Mouse (Mus musculus) heart, postnatal 10 days (tissue): Measurements from ENCODE around the gene Pex16. TPM values are rescaled to one million over a fixed set of nuclear protein-coding genes. Genes with fewer than 3 reads are reported as not detected.

Experiments
- DNase-seq, 2 experiments: peaks; one replicate each; pipeline ENCODE4 v3.0.0; 2021
- intact Hi-C: fragments of 180-260 bp; cut with DNase I; formaldehyde crosslinking; loops from one replicate; pipeline ENCODE4 v1.15.1; 2025
- total RNA-seq, 2 experiments: library from RNA; stranded (reverse); gene quantifications; 2 replicates each; pipeline ENCODE4 v1.2.3; 2021

The Pex16 gene
- total RNA-seq = 10 to 100 TPM; 23.0 to 29.8 TPM

- peak; percentile 39 to 53 for DNase-seq
- intact Hi-C loops = loop anchor here (2.0 kb wide), 1 partner anchor 62 kb away; no protein-coding TSS in a partner anchor
Observed at GRCm38 (mm10) chr2:92374514-92374913, at the start of gene Pex16, which contains the start of gene Large2. Gene Pex16, plus strand, starts transcription at chr2:92374676. Gene Large2, minus strand, starts transcription at chr2:92374869.

GRCm38 (mm10) chr2:92325676-92326075 is 48.8 kb upstream of the Pex16 start:
- DNase-seq = no peak
- intact Hi-C loops = no loop called here

- no peak for DNase-seq
- intact Hi-C loops = no loop called here
Observed at GRCm38 (mm10) chr2:92326221-92326620, 48.3 kb upstream of the Pex16 start.

- intact Hi-C loops = no loop called here
- no peak for DNase-seq
Observed at GRCm38 (mm10) chr2:92327601-92328000, 46.9 kb upstream of the Pex16 start.

- intact Hi-C loops = no loop called here
Observed at GRCm38 (mm10) chr2:92328206-92328605, 46.3 kb upstream of the Pex16 start.

GRCm38 (mm10) chr2:92330840-92331239 is 43.6 kb upstream of the Pex16 start:
- intact Hi-C loops = loop anchor here (2.0 to 10.0 kb wide), 3 partner anchors 34 to 344 kb away; no protein-coding TSS in a partner anchor
- DNase-seq = peak; percentile 49 to 63

More at GRCm38 (mm10) chr2:92328206-92328605, 46.3 kb upstream of the Pex16 start:
- no peak for DNase-seq

- intact Hi-C loops = loop anchor here (2.0 to 10.0 kb wide), 3 partner anchors 35 to 344 kb away; no protein-coding TSS in a partner anchor
- no peak for DNase-seq
Observed at GRCm38 (mm10) chr2:92331410-92331809, 43.1 kb upstream of the Pex16 start.

- intact Hi-C loops = loop anchor here (2.0 to 10.0 kb wide), 3 partner anchors 35 to 345 kb away; no protein-coding TSS in a partner anchor
Observed at GRCm38 (mm10) chr2:92331871-92332270, 42.6 kb upstream of the Pex16 start.

GRCm38 (mm10) chr2:92342418-92342817 is 32.1 kb upstream of the Pex16 start:
- intact Hi-C loops = no loop called here
- DNase-seq = no peak

More at GRCm38 (mm10) chr2:92331871-92332270, 42.6 kb upstream of the Pex16 start:
- no peak for DNase-seq

- intact Hi-C loops = no loop called here
- DNase-seq = no peak
Observed at GRCm38 (mm10) chr2:92347191-92347590, 27.3 kb upstream of the Pex16 start.

GRCm38 (mm10) chr2:92349589-92350425 is 24.7 kb upstream of the Pex16 start:
- intact Hi-C loops = no loop called here
- no peak for DNase-seq

GRCm38 (mm10) chr2:92350686-92351085 is 23.8 kb upstream of the Pex16 start:
- DNase-seq = no peak
- intact Hi-C loops = no loop called here

GRCm38 (mm10) chr2:92353402-92353801 is 21.1 kb upstream of the Pex16 start:
- DNase-seq = no peak
- intact Hi-C loops = no loop called here

GRCm38 (mm10) chr2:92354224-92354623 is 20.3 kb upstream of the Pex16 start:
- peak in 1 of 2 experiments; percentile 25 for DNase-seq

GRCm38 (mm10) chr2:92359301-92359700 is 15.2 kb upstream of the Pex16 start:
- peak; percentile 14 to 32 for DNase-seq
- intact Hi-C loops = no loop called here

More at GRCm38 (mm10) chr2:92354224-92354623, 20.3 kb upstream of the Pex16 start:
- intact Hi-C loops = no loop called here

- no peak for DNase-seq
- intact Hi-C loops = no loop called here
Observed at GRCm38 (mm10) chr2:92360186-92360823, 14.2 kb upstream of the Pex16 start.

GRCm38 (mm10) chr2:92360893-92361292 is 13.6 kb upstream of the Pex16 start:
- intact Hi-C loops = no loop called here
- no peak for DNase-seq

- intact Hi-C loops = no loop called here
- no peak for DNase-seq
Observed at GRCm38 (mm10) chr2:92361795-92362194, 12.7 kb upstream of the Pex16 start.

GRCm38 (mm10) chr2:92362571-92363228 is 11.8 kb upstream of the Pex16 start:
- no peak for DNase-seq
- intact Hi-C loops = no loop called here

GRCm38 (mm10) chr2:92364086-92364485 is 10.4 kb upstream of the Pex16 start:
- intact Hi-C loops = no loop called here
- no peak for DNase-seq

- intact Hi-C loops = no loop called here
- no peak for DNase-seq
Observed at GRCm38 (mm10) chr2:92365568-92365967, 8.9 kb upstream of the Pex16 start.
